Mouse (Mus musculus) ovary, adult 2 months (tissue): ENCODE measurements around the gene Syt9. TPM values are rescaled to one million over a fixed set of nuclear protein-coding genes. Genes with fewer than 3 reads are reported as not detected.

Source experiments
- polyA plus RNA-seq: library from polyadenylated mRNA; depleted of rRNA; stranded (reverse); fragments of >200 nt; gene quantifications from 2 replicates; pipeline ENCODE4 v1.2.3, GENCODE M21; 2012; rRNA removed

Syt9 gene
- 0.62 and 1.0 TPM in 2 replicates for polyA plus RNA-seq

DNA sequence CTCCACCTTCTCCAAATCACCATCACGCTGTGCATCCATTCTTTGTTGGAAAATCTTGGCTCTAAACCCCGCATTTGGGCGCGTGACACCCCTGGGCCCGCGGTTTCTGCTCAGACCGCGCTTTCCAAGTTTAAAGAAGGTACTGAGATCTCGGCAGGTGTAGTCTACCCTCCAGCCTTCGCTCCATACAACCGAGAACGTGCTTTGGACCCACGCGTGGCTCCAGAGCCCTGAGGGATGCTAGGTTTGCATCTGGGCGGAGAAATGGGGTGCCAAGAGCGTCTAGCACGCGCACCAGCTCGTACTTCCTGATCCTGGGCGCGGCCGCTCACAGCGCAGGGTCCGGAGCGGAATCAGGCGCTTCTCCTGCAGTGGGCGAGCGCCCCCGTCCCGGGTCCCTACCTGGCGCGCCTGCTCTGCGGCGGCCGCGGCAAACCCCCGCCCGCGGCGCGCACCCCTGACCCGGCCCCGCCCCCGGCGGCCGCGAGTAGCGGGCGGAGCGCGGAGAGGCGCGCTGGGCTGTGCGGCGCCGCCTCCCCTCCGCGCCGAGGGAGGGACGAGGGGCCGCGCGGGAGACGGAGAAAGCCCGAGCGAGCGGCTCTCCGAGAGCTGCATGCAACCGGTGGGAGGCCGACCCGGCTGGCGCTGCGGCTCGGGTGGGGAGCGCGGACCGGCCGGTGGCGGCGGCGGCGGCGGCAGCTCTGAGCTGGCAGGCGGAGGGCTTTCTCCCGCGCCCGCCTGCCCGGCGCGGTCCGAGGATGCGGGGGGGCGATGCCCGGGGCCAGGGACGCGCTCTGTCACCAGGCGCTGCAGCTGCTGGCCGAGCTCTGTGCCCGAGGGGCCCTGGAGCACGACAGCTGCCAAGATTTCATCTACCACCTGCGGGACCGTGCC, at the start of gene Syt9:
Syt9 (plus strand) TSS at position 497 of the 894 bp plus-strand sequence.

DNA sequence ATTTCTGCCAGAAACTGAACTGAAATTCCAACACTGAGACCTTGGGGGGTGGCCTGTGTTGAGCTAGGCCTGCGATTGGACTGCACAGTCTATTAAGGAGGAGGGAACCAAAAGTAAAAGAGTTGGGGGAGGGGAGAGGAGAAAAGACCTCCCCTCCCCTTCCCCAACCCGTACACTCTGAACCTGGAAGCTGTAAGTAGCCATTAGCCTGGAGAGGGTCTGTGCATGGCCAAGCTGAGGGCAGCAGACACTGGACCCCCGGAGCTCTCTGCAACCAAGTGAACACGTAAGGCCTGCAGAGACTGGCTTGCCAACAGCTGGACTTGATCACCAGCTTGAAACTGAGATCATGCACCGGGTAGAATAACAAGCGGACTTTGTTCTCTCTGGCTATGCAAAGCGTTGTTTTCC, 196.7 kb downstream of the Syt9 start, which contains the start of gene Olfml1:
Olfml1 (plus strand) TSS at position 186 of the 411 bp plus-strand sequence.

DNA sequence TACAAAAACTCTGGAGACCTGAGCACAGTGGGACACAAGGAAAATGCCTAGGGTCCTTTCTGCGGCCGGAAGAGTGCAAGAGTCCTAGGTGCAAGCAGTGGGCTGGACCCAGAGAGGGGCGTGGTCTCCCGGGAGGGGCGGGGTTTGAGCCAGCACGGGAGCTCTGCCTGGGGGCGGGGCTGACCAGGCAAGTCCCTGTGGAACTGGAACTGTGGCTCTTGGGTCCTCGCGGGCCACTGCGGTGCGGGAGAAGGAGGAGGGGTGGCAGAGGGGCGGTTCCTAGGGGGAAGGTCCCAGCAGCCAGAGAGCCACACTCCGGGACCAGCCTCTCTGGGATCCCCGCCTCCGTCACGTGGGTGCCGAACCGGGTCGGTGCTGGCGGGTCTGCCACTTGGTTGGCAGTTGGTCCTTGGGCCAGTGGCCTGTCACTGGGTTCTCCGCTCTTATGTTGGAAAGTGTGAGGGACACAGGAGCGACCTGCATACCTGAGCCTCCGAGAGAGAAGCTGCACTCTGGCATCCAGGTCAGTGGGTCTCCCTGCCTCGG, 224.4 kb downstream of the Syt9 start, which contains the start of gene Ppfibp2:
Ppfibp2 (plus strand) TSS at position 351 of the 546 bp plus-strand sequence.

Other genes with a start within 250 kb of the Syt9 start
- not detected in 2 replicates for gene Olfr715, start 239.6 kb upstream of the Syt9 start, polyA plus RNA-seq
- gene Olfr716, start 232.4 kb upstream of the Syt9 start, polyA plus RNA-seq = not detected in 2 replicates
- gene Nlrp14, start 203.7 kb upstream of the Syt9 start, polyA plus RNA-seq = 10.1 and 13.2 TPM in 2 replicates
- gene Rbmxl2, start 161.3 kb upstream of the Syt9 start, polyA plus RNA-seq = 0.47 and 1.9 TPM in 2 replicates
- 6.6 and 6.8 TPM in 2 replicates for gene Olfml1, start 196.7 kb downstream of the Syt9 start, polyA plus RNA-seq
- gene Ppfibp2, start 224.5 kb downstream of the Syt9 start, polyA plus RNA-seq = 8.7 and 9.2 TPM in 2 replicates